Mouse (Mus musculus) splenic B cell, adult 2 months (primary cell): ENCODE measurements around the gene Gpd2.

Experiments
- DNase-seq: peaks from one replicate; pipeline ENCODE4 v3.0.0-alpha.2; 2011; ENCODE audit warnings: low read depth, low spot score
- H3K27me3 ChIP-seq: 2 replicates; pipeline ENCODE4 v1.6.1; 2012; ENCODE audit warnings: mild to moderate bottlenecking, low read length, moderate library complexity, mixed read lengths; ENCODE audit not compliant: control insufficient read depth, poor library complexity, insufficient read depth, severe bottlenecking
- H3K36me3 ChIP-seq: 2 replicates; pipeline ENCODE4 v1.6.1; 2012; ENCODE audit warnings: mild to moderate bottlenecking, low read length, moderate library complexity, mixed read lengths; ENCODE audit not compliant: control insufficient read depth, poor library complexity, insufficient read depth, severe bottlenecking

Gpd2 gene

DNA sequence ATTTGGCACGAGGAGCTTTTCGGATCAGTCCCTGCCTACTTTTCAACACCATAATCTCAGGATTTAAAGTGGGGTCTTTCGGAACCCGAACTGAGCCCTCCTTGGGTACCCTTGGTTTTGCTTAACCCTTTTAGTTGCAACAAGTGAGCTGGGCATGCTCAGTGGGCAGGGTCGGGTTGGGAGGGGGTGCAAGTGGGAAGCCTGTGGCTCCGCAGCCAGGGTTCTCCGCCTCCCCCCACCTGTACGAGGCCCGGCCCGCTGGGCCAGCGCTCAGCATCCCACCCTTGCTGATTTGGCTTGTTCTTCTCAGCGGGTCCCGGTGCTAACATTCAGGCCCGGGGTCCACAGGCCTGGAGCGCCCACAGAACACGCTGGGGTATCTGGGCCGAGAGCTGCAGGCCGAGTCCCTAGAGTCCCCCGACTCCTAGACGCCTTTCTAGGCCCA lies at the start of gene Gpd2:
TSS of gene Gpd2 (plus strand) at position 161 of the 445 bp plus-strand sequence.
- no peaks in the 10 kb centered on the region for H3K27me3 ChIP-seq
- peaks cover 2% of the 10 kb centered on the region; the same call in 1 of the 2 replicates for H3K36me3 ChIP-seq
- no peak for DNase-seq

DNA sequence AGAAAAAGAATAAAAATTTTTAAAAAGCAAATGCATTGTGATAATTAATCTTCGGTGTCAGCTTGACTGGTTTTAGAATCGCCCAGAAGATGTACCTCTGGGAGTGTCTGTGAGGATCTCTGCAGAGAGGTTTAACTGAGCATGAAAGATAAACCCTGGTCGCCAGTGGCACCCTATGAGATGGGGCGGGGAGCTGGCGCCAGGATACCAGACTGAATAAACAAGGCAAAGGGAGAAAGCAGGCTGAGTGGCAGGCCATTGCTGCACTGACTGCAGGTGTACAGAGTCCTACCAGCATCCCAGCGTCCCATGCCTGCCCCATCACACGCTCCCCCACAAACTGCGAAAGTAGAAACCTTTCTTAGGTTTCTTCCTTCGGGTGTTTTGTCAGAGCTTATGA lies 49.2 kb upstream of the Gpd2 start:
- no peak for DNase-seq
- Histone ChIP-seq H3K27me3 (no peaks in the 10 kb centered on the region), H3K36me3 (no peaks in the 10 kb centered on the region)

DNA sequence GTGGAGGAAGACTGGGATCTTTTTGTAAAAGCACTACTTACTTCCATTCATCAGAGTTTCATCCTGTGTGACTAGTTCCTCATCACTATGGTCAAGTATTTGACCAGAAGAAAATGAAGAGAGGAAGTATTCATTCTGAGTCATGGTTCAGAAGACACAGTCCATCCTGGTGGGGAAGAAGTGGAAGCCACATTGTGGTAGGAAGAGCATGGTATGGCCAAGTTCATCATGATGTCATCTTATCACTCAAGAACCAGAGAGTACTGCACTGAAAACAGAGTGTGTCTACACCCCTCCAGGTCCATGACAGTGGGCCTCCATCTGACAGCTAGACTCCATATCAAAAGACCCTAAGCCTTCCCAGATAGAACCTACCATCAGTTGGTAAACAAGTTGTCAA lies 46.6 kb upstream of the Gpd2 start:
- DNase-seq, result no peak
- Histone ChIP-seq H3K27me3 (no peaks in the 10 kb centered on the region), H3K36me3 (no peaks in the 10 kb centered on the region)

DNA sequence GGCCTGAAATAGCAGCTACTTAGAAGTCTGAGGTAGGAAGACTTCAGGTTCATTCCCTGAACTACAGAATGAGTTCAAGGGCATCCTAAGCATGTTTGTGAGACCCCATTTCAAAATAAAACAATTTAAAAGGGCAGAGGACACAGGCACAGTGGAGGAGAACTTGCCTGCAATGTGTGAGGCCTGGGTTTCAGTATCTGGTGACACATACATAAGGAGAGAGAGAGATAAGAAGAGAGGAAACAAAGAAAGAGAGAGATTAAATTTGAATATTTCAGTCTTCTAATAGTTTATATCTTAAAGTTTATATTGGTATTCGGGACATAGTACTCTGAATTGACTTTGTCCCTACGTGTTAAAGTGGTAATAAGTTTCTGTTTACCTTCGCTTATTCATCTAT lies 38.4 kb upstream of the Gpd2 start:
- no peaks in the 10 kb centered on the region for H3K36me3 ChIP-seq
- DNase-seq, result no peak
- no peaks in the 10 kb centered on the region for H3K27me3 ChIP-seq

DNA sequence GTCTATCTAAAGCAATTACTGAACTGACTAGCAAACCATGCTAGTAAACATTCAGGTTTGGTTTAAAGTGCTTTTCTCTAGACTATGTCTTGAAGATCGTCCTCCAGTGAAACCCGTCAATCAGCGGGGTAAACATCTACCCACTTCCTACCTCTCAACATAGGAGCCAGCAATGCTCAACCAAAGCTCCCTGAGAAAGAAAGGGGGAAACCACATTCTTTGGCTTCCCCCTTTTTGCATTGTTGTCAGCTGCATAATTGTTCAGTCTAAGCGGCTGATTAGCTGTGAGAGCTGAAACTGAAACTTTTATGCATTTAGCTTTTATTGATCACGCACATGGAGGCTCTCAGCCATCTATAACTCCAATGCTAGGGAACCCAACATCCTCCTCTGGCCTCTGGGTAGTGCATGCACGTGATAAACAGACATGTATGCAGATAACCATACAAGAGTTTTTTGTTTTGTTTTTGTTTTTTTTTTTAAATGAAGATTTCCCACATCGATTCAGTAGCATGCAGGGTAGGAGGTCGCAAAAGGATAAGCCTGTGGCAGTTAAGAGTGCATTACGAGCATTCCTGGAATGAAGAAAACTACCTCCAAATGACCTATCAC lies 28.9 kb upstream of the Gpd2 start:
- DNase-seq, result no peak
- Histone ChIP-seq H3K36me3 (no peaks in the 10 kb centered on the region), H3K27me3 (no peaks in the 10 kb centered on the region)

DNA sequence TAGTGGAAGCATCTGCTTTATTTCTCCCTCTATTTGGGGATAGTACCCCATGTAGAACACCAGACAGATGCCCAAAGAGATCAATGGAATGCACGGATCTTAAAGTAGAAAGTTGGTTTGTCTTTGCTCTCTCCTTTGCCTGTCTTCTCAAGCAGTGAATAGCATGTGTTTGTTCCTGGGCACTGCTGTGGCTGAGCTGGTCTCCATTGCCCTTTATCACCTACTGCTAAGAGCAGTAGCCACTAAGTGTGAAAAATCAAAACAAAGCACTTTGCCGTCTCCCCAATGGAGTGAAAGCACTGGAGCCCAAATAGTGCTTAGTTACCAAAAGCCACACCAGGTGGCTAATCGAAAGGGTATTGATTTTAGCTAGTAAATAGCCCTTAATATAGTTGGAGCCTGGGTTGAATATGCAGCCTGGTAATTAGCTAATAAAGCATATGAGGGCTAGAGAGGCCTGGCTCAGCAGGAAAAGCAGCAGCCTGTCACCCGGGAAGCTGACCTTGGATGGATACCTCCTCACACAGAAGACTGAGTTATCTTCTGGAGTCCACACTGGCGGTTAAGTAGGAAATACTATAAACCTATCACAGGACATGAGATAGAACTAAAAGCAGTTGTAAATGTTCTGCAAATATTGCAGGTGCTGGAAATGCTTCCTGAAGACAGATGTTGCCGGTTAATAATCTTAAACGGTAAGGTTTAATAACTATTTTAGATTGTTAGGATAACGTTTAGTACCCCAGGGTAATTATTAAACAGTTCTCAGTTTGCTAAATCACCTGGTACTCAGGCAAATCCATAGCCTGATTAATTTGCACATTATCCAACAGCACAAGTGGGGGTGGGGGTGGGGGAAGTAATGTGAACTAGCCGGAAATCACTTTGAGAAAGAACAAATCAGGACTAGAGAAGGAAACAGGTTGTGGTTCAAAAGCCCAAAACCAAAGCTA lies 26.1 kb upstream of the Gpd2 start:
- DNase-seq, result no peak
- Histone ChIP-seq H3K36me3 (no peaks in the 10 kb centered on the region), H3K27me3 (no peaks in the 10 kb centered on the region)

DNA sequence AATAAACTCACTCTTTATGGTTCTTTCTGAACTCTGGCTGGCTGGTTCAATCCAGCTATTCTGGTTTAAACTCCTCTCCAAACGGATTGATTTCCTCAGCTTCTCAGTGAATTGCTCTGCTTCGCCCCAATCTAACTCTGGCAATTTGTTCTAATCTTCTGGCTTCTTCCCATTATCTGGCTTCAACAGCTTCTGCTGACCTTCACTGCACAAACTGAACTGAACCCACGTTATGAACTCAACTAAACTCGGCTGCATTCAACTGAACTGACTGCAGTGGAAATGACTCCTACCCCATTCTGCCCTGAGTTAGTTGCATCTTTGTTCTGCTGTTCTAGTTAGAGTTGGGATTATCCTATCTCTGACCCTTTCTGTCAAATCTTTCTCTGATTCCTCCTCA lies 24.1 kb upstream of the Gpd2 start:
- Histone ChIP-seq H3K36me3 (no peaks in the 10 kb centered on the region), H3K27me3 (no peaks in the 10 kb centered on the region)
- DNase-seq, result no peak

DNA sequence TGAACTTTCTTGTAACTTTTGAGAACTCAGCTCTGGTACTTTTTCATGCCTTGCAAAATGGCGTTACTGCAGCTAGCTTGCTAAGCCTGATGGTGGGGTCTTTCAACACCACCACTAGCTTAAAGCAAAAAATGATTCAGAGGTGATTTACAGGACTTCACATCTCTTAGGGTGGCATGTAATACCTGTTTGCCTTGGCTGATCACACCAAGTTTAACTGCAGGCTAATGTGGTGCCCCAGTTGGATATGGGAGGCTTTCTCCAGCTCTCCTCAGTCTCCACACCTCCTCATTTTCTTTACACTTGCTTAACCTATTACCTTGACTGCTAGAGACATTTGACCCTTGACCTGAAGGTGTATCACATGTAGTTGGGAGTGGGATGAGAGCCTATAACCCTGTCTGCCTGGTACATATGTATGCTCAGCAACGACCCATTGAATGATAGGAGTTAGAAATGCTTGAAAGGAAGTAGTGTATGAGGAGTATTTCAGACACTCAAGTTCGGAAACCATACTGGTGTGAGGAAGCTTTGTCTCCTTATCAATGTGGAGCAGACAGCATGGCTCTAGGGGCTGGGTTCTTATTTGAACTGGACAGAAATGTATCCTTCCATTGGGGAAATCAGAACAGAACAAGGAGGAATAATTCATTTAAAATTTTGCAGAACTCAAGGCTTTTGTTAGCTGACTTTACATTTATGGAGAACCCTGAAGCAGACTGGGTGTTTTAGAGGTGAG lies 14.0 kb upstream of the Gpd2 start:
- H3K27me3 ChIP-seq, result no peaks in the 10 kb centered on the region
- no peak for DNase-seq
- H3K36me3 ChIP-seq, result no peaks in the 10 kb centered on the region

DNA sequence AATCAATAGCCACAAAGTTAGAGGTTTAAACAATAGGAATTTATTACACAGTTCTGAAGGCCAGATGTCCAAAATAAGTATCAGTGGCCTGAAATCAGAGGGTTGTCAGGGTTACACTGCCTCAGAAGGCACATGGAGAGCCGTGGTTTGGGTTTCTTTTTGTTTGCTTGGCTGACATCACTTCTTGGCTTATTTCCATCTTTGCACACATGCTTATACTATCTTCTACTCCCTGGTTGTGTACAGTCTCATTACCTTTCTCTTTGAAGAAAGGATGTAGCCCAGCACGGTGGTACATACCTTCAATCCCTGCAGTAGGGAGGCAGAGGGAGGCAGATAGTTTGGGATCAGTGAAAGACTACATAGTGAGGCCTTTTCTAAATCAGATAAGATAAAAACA lies 12.2 kb upstream of the Gpd2 start:
- DNase-seq, result no peak
- Histone ChIP-seq H3K36me3 (no peaks in the 10 kb centered on the region), H3K27me3 (no peaks in the 10 kb centered on the region)

DNA sequence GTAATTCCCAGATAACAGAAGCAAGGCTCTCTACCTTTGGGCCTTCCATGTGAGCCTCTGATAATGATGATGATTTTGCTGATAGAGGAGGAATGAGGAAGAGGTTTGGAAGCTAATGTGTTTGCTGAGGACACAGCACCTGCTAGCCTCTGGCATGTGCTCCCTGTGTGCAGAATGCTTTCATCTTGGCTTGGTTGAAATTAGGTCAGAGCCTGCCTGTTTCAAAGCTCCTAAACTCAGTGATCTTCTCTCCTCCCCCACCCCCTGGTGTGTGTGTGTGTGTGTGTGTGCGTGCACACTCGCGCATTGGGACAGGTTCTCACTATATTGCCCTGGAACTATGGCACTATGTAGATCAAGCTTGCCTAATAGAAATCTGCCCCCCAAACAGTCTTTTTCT lies 10.0 kb upstream of the Gpd2 start:
- Histone ChIP-seq H3K36me3 (no peaks in the 10 kb centered on the region), H3K27me3 (no peaks in the 10 kb centered on the region)
- DNase-seq, result no peak

DNA sequence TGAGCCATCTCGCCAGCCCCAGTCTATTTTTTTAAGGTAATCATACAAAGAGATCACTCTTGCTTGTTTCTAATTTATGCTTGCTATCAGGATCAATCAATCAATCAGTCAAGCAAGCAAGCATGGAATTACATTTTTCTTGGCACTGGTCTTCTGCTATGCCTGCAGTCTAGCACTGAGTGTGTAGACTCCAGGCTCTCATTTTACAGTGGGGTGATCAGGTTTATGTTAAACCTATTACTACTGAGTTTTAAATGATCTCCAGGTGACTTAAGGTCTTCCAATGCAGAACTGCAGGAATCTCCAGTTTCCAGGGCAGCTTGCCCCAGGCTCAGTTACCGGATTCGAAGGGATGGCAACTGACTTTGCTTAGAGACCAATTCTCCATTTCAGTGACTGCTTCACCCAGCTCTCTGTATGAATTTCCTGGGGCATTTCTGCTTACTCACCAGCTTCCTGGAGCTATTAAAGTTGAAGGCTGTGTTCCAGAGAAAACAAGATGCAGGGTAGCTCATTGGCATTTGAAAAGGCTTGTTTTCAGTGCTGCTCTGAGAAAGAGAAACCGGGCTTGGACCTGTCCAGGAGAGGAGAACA lies 7.7 kb upstream of the Gpd2 start:
- Histone ChIP-seq H3K27me3 (no peaks in the 10 kb centered on the region), H3K36me3 (no peaks in the 10 kb centered on the region)
- DNase-seq, result no peak

DNA sequence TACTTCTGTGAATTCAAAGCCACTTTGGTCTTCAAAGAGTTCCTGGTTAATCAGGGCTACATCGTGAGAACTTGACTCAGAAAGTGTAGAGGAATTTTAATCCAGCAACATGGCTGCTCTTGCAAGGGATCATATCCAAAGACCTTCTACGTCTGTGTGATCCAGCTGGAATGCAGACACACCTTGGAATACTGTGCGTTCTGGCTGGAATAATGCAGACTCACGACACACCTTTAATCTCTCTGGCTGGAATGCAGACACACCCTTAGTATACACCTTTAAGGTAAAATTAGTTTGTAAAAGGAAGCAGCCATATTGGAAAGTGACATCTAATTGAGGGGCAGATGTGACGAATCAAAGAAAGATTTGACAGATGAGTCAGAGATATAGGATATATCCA lies 6.0 kb upstream of the Gpd2 start:
- Histone ChIP-seq H3K36me3 (no peaks in the 10 kb centered on the region), H3K27me3 (no peaks in the 10 kb centered on the region)
- DNase-seq, result no peak

DNA sequence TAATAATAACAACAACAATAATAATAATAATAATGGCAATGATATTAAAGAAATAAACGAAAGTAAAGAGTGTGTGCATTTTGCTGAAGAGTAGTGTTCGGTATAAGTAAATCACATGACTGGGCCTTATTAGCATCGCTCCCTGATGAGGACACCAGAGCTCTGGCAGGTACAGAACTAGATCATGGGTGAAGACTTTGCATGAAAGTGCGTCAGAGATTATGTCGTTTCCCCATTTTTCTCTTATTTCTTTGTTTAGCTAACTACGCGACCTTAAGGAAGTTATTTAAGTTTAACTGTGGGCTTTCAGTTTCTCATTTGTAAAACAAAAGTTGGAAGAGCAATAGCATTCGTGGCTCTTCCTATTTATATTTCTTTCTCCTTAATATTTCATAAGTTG lies 5.1 kb upstream of the Gpd2 start:
- H3K36me3 ChIP-seq, result no peaks in the 10 kb centered on the region
- no peaks in the 10 kb centered on the region for H3K27me3 ChIP-seq
- DNase-seq, result peak; percentile 77

DNA sequence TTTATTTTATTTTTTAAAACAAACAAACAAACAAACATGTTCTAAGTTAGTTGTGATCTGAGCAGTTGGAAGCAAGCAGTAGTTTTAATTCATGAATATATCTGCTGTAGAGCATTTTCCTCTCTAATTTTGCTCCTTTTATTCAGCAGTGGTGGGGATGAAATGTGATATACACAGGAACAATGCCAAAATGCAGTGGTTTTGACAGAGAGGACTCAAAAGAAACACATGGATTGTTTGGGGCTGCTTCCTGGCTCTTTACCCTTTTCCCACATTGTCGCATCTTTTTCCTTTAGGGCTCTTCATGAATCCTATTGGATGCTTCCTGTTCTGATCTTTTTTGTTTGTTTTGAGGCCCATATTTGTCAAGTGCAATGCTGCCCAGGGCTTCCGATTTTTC lies 1.2 kb upstream of the Gpd2 start:
- no peak for DNase-seq
- H3K27me3 ChIP-seq, result no peaks in the 10 kb centered on the region
- no peaks in the 10 kb centered on the region for H3K36me3 ChIP-seq

DNA sequence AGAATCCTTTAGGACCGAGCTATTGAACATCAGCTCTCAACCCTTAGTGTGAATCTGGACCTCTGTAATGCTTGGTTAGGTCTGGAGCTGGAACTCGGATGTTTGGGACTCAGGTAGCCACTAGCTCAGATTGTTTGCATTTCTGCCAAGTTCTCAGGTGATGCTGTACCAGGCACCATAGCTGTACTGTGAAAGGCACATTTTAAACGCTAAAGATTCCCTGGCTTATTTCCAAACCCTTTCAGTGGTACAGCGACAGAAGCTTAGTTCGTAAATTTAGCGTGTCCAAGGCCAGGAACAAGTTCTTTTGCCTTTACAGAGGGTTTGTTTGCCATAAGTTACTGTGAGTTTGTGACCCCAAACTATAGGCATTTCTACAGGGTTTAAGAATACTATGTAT lies 409 bp upstream of the Gpd2 start:
- no peak for DNase-seq
- no peaks in the 10 kb centered on the region for H3K36me3 ChIP-seq
- H3K27me3 ChIP-seq, result no peaks in the 10 kb centered on the region
